Mouse (Mus musculus): ENCODE measurements at regions not wholly inside any gene's neighbourhood (a gene's known extent, or its start where the extent isn't known, plus 50 kb on each side); places are given as distances from the start of the nearest gene placed in this dataset.

DNA sequence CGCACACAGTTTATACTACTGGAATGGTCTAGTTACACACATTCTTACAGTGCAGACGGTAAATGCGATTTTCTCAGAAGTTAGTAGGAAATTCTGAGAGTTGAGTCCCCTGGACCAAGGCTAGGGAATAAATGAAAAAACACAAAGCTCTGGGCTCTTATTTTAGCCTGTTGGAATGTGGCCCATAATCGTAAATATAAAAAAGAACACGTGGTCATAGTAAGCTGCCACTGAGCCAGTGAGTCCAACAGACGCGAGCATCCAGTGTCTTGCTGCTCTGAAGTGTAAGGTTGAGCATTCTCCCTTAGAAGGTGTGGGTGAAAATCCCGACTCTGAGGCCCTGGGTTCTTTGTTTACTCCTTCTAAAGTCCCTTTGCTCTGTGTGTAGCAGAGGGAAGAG, 136.8 kb upstream of the Hmgn3 start:
- TF ChIP-seq CTCF (conservative IDR thresholded peaks at IDR 0.05; ENCODE audit: insufficient read depth, insufficient read length, low read depth, low read length) (no peak), POLR2A (IDR thresholded peaks at IDR 0.05; ENCODE audit: low read depth, low read length) (no peak)
